Mouse (Mus musculus) intestine, embryonic 14.5 days (tissue): Measurements from ENCODE around the gene Gipc1. TPM values are rescaled to one million over a fixed set of nuclear protein-coding genes. Genes with fewer than 3 reads are reported as not detected.

Experiments used
- polyA plus RNA-seq: library from polyadenylated mRNA; unstranded; fragments of >200 nt; fragmentation: Nextera tagmentation; extraction: Ambion mirVana; gene quantifications from 2 replicates; pipeline ENCODE4 v1.2.1, GENCODE M21; 2014

Gipc1 gene
- polyA plus RNA-seq, 1 experiment from 2014 or later: 160 TPM

Other genes starting within 250 kb of the Gipc1 start
- 92.4 and 101 TPM in 2 replicates for gene Scoc, start 194.3 kb upstream of the Gipc1 start, polyA plus RNA-seq
- not detected in 2 replicates for gene Olfr370, start 116.9 kb upstream of the Gipc1 start, polyA plus RNA-seq
- 364 and 372 TPM in 2 replicates for gene Ndufb7, start 86.0 kb upstream of the Gipc1 start, polyA plus RNA-seq
- 660 and 684 TPM in 2 replicates for gene Tecr, start 44.7 kb upstream of the Gipc1 start, polyA plus RNA-seq
- 46.5 and 48.7 TPM in 2 replicates for gene Dnajb1, start 44.5 kb upstream of the Gipc1 start, polyA plus RNA-seq
- gene Ptger1, start 14.0 kb downstream of the Gipc1 start, polyA plus RNA-seq: 1.3 and 2.0 TPM in 2 replicates
- 28.5 and 31.5 TPM in 2 replicates for gene Pkn1, start 46.5 kb downstream of the Gipc1 start, polyA plus RNA-seq
- gene Ddx39, start 62.5 kb downstream of the Gipc1 start, polyA plus RNA-seq: 220 and 222 TPM in 2 replicates
- 40.2 and 41.4 TPM in 2 replicates for gene Adgre5, start 88.6 kb downstream of the Gipc1 start, polyA plus RNA-seq
- 21.8 and 24.9 TPM in 2 replicates for gene Adgrl1, start 247.4 kb downstream of the Gipc1 start, polyA plus RNA-seq